Mouse (Mus musculus) yolk sac, embryonic 10.5 days (tissue): ENCODE results near the gene 1700066M21Rik.

Experiments used
- DNase-seq: peaks from one replicate; pipeline ENCODE4 v3.0.0-alpha.2; 2017; ENCODE audit warnings: low spot score

Gene 1700066M21Rik

DNA sequence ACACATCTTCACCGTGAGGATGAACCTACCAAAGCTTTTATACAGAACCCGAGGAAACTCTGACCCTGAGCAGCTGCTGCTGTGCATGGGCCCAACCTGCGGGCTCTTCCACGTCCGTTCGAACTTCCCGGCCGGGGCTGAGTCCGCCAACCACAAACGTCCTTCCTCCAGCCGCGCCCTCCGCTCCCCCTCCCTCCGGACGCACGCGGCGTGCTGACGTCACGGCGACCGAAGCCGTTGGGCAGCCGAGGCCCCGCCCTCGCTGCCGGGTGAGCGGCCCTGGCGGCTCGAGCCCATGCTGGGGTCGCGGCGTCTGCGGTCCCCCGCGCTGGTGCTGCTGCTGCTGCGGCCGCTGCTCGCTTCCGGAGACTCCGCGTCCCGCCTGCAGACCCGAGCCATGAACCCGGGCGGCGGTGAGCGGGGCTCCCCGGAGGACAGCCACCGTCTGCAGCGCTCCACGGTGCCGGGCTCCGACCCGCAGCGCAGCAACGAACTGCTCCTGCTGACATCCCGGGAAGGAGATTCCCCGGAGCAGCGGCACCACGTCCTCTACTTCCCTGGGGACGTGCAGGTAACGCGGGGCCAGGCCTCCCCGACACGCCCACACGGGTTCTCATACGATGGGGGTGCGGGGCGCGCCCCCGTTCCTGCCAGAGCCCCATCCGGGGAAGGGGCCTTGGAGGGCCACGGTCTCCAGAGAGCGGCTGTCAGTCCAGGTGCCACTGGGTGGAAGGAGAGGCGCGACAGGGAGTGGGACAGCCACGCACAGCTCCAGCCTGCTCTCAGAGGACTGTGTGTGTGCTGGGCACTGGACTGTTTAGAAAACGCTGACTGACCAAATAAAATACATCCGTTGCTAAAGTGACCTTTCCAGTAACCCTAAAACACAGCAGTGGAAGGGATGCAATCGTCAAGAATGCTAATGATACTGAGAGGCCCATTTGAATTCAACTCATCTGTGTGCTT is at the start of gene 1700066M21Rik:
1700066M21Rik (plus strand) TSS at position 245 of the 966 bp plus-strand sequence.
- DNase-seq = peak; percentile 95

DNA sequence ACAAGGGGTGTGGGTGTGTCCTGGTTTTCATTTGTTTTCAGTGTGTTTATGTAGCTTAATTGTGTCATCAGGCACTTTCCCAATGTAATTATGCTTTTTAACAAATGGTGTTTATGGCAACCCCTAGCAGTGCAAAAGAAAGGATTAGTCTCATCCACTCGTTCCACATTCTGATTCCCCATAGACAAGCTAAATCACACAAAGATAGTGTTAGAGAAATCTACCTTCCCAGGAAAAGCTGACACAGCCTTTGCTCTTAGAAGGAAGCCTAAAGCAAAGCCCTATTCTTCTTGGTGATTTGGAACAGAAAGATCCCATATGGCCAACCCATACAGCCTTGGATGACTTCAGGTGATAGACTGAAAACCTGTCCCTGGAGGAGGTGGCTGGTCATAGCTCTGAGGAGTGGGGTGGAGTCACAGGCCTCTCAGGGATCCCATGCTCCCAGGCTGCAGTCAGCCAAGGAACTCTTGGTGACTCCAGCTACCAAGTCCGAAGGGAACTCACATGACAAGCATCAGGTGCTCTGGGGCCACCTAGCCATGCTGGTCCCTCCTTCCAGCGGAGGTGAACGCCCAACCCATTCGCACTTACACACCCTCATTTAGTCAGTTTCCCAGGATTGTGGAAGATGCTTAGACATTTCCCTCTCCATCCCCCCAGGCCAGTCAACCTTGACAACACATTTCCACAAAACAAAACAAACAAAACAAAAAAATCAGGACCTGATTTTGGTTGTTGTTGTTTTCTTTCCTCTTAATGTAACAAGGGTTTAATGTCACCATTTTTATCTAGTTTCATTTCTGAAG is 47.9 kb upstream of the 1700066M21Rik start:
- no peak for DNase-seq

DNA sequence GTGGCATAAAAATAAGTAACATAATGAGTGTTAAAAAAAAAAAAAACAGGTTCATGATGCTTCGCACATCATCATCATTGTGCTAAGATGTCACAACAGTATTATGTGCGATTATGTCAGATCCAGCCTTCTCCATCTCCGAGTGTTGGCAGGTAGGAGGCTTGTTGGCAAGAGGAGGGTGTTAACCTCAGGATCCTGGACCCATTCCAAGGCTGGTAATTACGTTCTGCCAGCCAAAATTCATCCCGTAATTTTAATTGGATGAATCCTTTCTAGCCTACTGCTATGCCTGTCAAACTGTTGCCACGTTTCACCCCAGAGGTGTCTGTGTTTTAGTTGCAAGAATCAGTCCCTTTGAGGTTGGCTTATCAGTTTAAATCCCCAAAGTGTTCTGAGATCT is 47.2 kb upstream of the 1700066M21Rik start:
- no peak for DNase-seq

DNA sequence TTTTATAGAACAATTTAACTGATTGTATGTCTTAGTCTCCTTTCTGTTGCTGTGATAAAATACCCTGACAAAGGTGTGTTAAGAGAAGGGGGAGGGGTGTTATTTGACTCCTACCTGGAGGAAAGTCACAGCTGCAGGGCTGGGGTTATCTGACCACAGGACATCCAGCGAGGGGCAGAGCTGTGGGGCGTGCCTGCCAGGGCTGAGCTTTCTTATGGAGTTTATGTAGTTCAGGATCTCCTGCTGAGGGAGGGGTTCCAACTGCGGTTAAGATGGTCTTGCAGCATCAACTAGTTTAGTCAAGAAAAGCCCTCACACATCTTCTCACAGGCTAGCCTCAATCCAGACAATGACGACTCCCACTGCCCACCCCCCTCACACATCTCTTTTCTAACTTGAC is 45.4 kb upstream of the 1700066M21Rik start:
- no peak for DNase-seq

DNA sequence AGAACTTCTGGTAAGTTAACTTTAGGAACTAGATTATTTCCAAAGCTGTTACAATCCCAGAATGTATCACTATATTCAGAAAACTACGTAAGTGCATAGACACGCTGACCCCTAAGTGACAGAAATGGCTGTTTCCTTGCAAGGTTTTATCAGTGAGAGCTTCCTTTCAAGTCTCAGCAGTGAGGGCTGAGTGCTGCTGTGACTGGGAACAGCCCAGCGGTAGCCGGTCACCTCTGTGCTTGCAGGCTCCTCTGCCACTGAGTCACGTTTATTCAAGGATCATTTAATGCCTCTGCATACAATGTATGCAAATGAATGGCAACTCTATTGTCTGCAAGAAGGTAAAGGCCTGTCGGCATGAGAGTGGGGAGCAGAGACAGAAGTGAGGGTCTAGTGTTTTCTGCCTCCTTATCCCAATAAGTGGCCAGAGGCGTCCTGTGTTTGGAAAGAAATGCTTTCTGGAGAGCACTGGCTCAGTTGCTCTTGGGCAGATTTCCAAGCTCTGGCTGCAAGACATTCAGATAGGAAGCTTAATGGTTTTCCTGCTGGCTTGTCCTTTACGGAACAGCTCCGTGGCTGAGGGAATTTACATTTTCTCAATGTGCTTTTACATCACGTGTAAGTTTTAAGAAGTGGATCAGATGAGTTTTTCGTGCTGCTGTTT is 43.7 kb upstream of the 1700066M21Rik start:
- DNase-seq = no peak

DNA sequence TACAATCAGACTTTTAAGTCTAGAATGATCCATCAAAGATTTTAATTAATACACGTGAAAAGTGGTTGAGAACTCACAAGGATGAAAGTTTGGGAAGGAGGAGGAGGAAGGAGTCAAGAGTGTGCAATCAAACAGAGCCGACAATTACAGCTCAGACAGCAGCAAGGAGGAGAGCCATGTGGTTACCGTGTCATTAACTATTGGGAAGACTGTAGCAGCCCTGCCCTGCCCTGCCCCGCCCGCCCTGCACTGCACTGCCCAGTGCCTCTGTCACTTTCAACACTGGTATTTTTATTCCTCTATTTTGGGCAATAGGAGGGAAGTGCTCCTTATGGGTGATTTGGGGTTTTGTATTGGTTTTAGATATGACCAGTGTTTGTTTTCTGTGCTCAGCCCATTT is 42.2 kb upstream of the 1700066M21Rik start:
- no peak for DNase-seq

DNA sequence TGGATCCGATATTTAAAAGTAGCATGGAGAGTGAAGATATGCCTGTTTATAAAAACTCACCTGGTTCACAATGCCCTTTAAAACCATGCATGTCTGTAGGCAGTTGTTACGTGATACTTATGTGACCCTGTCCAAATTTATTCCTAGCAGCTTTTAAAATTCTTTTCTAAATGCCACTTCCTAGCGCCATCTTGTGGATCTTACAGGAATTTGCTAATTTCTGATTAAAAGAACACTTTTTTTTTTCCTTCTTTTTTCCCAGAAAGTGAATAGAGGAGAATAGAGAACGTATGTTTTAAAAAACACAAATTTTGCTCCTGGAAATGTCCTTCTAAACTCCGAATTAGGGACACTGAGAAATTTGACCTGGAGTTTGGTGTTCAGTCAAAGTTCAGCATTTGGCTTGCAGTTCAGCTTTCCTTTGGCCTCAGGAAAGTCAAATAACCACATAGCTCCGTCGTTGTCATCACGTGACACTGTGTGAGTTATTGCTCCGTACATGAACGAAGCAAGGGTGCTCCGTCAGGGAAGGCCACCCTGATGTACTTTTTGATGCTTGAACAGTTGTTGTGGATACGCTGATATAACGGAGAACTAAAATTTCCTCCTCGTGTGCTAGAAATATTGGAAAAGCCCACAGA is 38.1 kb upstream of the 1700066M21Rik start:
- DNase-seq = no peak

DNA sequence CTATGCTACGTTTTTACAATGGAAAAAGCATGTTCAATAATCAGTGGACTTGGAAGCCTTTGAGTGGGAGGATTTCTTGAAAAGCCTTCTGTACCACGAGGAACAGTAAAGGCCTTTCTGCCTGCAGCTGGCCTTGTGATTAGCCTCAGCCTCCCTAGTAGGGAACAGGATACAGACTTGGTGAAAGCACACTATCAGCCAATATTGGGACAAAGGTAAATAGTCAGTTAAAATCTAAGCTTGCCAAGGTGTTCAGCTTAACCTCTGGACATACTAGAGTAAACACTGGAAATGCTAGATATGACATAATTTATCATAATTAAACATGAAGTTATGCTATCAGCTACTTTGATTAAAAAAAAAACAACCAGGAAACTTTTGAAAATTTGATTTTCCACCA is 36.2 kb upstream of the 1700066M21Rik start:
- no peak for DNase-seq

DNA sequence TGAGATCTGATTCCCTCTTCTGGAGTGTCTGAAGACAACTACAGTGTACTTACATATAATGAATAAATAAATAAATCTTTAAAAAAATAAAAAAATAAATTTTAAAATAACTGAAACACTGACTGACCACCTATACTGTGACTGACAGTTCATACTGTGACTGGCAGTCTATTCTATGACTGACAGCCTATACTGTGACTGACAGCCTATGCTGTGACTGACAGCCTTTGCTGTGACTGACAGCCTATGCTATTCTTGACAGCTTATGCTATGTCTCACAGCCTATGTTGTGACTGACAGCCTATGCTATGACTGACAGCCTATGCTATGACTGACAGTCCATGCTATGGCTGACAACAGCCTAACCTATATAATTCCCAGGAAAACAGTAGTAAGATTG is 29.9 kb upstream of the 1700066M21Rik start:
- DNase-seq = no peak

DNA sequence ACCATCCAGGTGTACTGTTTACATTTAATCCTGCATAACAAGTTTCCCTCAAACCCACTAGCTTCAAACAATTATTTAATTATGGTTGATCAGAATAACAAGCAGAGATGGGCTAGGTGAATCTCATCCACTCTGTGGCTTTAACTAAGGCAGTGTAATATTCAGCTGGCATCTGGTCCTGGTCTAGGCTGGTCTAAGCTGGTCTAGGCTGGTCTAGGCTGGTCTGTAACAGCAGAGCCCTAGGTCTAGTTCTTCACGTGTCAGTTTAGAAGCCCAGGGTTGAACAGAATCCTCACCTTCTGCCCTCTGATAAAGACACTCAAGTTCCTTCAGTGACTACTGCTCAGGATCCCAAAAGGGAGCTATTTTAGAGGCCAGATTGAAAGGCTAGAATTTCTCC is 25.5 kb upstream of the 1700066M21Rik start:
- no peak for DNase-seq

DNA sequence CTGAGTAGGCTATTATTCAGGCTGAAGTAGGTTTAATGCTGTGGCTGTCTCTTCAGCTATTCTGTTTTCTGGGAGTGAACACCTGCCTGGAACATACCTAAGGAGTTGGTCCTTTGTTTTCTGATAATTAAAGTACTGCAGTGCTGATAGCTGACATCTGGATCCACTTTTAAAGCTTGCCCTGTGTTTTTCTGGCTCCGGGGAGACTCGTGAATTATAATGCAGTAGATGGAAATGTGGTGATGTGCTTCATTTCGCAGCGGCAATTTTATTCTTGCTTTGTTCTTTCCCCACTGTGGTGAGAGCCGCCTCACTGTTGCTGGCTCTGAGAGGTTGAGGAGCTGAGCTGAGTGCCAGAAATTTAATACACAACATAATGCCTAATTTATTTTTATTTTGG is 18.9 kb upstream of the 1700066M21Rik start:
- DNase-seq = no peak

DNA sequence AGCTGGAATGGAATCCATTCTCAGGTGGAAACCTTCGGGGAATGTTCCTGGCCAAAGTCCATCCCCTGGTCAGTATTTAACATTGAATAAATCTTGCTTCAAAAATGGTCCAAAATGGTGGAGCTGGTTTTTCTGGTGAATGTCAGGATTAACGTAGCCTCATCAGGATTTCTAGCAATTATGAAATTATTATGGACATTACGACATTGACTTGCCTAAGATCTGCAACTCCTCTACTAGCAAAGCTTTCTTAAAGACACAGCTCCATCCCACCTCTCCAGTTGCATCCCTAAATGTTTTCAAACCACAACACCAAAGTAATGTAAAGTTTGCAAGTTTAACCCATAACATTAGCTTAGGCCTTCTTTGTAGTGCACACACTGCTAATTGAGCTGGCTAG is 10.0 kb upstream of the 1700066M21Rik start:
- DNase-seq = no peak

DNA sequence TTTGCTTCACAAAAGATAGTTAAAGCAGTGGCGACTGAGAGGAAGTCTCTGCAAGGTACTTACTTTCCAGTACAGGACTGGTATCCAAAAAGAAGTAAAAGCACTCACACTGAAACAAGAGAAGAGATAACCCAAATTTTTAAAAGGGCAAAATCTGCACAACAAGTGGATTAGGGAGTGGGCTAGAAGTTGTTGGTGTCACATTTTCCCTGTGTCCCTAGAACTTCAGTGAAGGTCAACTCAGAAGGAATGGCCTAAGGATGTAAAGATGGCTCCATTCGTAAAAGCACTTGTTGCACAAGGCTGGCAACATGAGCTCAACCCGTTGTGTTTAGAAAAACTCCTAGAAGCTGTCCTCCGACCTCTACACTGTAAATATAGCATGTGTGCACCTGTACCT is 8.3 kb upstream of the 1700066M21Rik start:
- DNase-seq = no peak

DNA sequence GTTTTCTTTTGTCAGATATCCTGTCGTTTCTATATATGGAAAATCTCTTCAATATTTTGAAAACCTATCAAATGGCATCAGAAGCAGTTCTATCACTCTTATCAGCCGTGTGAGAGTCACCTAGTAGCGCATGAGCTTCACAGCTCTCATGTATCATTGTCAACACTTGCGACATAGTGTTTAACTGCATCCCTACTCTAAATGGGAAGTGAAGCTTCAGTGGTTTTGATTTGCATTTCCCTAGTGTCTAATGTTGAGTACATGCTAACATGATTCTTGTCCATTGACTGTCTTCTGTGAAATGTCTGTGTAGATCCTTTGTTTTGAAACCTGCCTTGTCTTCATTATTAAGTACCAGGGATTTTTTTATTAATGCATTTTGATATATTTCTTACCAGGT is 7.0 kb upstream of the 1700066M21Rik start:
- DNase-seq = no peak

DNA sequence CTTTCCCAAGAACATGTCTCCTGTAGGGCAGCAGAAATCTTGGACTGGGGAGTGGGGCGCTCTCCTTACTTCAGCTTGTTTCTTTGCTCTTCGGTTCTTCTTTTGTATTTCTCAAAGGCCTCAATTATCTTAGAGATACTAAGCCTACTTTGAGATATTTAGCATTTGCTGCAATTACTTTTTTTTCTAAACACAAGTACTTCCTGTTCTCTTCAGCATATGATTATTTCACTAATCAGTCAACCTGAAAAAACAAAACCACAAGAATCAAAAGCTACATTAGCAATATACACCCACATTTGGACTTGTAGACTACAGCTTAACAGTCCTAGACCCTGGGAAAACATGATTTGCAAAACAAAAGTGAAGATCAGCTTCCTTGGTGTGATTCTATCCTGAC is 2.1 kb upstream of the 1700066M21Rik start:
- DNase-seq = no peak

DNA sequence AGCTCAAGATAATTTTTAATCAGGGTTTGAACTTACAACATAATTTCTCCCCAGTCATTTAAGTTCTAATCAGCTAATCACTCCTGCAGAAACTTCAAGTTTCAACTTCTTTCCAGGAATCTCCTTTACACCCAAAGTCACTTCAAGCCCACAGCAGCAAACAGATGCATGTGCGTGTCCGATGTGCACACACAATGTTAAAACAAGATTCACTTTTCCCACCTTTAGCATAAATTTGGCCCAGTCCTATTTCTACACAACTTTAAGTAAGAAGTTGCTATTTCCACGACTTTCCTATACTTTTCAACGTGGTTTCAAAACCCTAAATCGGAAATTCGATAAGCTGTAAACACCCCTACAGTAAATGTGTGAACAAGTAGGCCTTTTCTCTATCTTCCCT is 614 bp upstream of the 1700066M21Rik start:
- no peak for DNase-seq

DNA sequence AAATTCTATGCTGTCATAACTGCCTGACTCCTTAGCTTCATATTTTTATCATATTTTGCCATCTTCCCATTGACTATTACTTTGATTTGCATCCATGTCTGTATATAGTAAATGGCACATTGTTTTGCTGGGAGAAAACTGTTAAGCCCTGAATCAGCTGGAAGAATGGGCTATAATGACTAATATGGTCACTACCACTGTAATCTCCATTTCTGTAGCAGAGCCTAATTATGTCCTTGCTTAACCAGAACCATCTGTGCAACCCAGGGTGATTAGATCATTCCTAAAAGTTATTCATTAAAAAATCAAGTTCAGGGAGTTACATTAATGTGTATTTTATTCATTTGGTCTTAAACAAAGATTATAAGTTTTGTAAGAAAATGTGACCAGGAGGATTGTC is 9.1 kb downstream of the 1700066M21Rik start:
- no peak for DNase-seq

DNA sequence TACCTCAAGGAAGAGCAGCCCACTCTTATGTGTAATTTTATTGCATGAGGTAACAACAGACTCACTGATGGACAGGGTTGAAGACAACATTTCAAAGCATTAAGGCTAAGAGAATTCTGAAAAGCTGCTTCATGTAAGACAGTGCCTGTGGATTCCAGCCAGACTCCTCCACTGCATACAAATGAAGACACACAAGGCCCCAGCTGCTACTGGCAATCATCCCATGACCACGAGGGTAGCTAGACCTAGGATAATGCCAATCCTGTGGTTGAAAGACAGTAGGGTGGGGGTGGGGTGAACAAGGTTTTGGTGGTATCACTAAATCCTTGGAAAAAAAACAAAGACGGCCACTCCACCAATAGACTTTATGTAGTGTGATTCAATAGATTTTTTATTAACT is 10.5 kb downstream of the 1700066M21Rik start:
- DNase-seq = no peak

DNA sequence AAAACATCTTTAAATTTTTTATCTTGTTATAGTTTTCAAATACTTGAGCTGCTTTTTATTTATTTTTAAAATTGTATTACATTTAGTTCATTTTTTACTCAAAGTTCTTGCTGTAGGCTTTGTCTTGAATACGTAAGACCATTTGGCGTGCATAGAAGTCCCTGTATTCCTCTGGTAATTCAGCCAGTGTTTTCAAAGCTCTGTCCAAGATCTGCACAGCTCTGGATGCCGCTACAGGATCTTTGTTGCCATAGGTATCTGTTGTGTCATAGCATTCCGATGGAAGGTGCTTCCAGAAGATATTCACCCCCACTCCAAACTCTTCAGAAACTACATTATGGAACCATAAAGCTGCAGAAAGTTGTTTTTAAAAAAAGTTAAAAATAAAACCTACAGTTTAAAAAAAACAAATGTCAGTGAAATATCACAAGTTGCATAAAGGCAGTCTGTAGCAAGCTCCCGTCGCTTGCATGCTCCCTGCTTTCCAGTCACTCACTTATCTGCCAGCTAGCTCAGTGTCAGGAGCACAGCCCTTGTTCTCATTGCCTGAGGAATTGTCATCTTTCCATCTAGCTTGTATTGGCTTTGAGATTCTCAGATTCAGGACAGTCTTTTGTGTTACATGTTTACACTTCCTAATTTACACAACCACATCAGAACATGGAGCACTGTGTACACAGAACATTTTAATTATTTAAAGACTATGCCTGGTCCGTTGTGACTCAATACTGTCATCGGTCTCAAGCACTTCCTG is 11.2 kb downstream of the 1700066M21Rik start:
- DNase-seq = no peak

DNA sequence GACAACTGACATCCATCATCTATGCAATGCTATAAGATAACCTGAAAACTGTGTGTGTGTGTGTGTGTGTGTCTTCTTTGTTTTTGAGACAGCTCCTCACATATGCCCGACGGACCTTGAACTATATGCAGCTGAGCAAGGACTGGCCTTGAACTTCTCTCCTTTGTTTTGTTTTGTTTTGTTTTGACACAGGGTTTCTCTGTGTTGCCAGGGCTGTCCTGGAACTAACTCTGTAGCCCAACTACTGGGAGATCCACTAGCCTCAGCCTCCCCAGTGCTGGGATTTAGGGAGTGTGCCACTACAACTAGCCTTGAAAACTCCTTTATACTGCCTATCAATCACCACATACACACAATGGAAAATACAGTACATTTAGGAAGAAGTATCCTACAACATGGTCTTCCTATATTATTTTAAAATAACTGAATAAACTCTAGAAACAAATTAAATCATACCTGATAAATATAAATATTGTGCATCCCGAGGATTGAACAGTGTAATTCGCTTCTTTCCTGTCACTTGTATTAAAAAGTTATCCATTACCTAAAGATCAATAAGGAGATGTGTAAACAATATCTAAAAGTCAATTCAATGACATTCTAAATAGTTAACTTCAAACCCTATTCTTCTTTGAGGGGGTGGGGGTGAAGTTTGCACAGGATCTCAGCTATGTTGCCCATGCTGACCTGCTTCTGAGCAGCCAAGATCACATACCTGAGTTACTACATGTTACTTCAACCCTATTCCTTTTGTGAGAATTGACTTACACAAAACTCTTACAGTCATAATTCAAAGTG is 13.8 kb downstream of the 1700066M21Rik start:
- DNase-seq = no peak
